Mouse (Mus musculus) heart, adult 18-20 months (tissue): ENCODE measurements around the gene Gfra1. TPM values are rescaled to one million over a fixed set of nuclear protein-coding genes. Genes with fewer than 3 reads are reported as not detected.

ENCODE experiments used
- total RNA-seq, 2 experiments: library from RNA; stranded (reverse); gene quantifications; 2 replicates each; pipeline ENCODE4 v1.2.3; 2021

The Gfra1 gene
- total RNA-seq, 2 experiments from 2014 or later: 4.9 TPM

Other genes starting within 250 kb of the Gfra1 start
- gene Ccdc172, start 56.1 kb upstream of the Gfra1 start, total RNA-seq: not detected
- not detected for gene Pnlip, start 196.6 kb upstream of the Gfra1 start, total RNA-seq